Mouse (Mus musculus) splenic B cell, adult 2 months (primary cell): Measurements from ENCODE around the gene Mcm2.

ENCODE experiments used
- DNase-seq: peaks from one replicate; pipeline ENCODE4 v3.0.0-alpha.2; 2011; ENCODE audit warnings: low read depth, low spot score
- H3K27me3 ChIP-seq: 2 replicates; pipeline ENCODE4 v1.6.1; 2012; ENCODE audit warnings: mild to moderate bottlenecking, low read length, moderate library complexity, mixed read lengths; ENCODE audit not compliant: control insufficient read depth, poor library complexity, insufficient read depth, severe bottlenecking
- H3K36me3 ChIP-seq: 2 replicates; pipeline ENCODE4 v1.6.1; 2012; ENCODE audit warnings: mild to moderate bottlenecking, low read length, moderate library complexity, mixed read lengths; ENCODE audit not compliant: control insufficient read depth, poor library complexity, insufficient read depth, severe bottlenecking

Mcm2 gene

GRCm38 (mm10) chr6:88934132-88934531 lies 35.6 kb upstream of the Mcm2 start:
- no peak for DNase-seq
- Histone ChIP-seq H3K27me3 (no peaks in the 10 kb centered on the region), H3K36me3 (no peaks in the 10 kb centered on the region)

GRCm38 (mm10) chr6:88931449-88931848 lies 32.9 kb upstream of the Mcm2 start:
- Histone ChIP-seq H3K36me3 (no peaks in the 10 kb centered on the region), H3K27me3 (no peaks in the 10 kb centered on the region)
- DNase-seq, result no peak

GRCm38 (mm10) chr6:88930049-88930448 lies 31.5 kb upstream of the Mcm2 start:
- Histone ChIP-seq H3K27me3 (no peaks in the 10 kb centered on the region), H3K36me3 (no peaks in the 10 kb centered on the region)
- no peak for DNase-seq

- DNase-seq, result no peak
- Histone ChIP-seq H3K36me3 (no peaks in the 10 kb centered on the region), H3K27me3 (no peaks in the 10 kb centered on the region)
Observed at GRCm38 (mm10) chr6:88929451-88929850, 30.9 kb upstream of the Mcm2 start.

GRCm38 (mm10) chr6:88928576-88928975 lies 30.0 kb upstream of the Mcm2 start:
- no peaks in the 10 kb centered on the region for H3K36me3 ChIP-seq
- H3K27me3 ChIP-seq, result no peaks in the 10 kb centered on the region
- DNase-seq, result no peak

GRCm38 (mm10) chr6:88928026-88928425 lies 29.4 kb upstream of the Mcm2 start:
- H3K36me3 ChIP-seq, result no peaks in the 10 kb centered on the region

GRCm38 (mm10) chr6:88927595-88927994 lies 29.0 kb upstream of the Mcm2 start:
- peak; percentile 72 for DNase-seq
- Histone ChIP-seq H3K36me3 (no peaks in the 10 kb centered on the region), H3K27me3 (no peaks in the 10 kb centered on the region)

More at GRCm38 (mm10) chr6:88928026-88928425, 29.4 kb upstream of the Mcm2 start:
- H3K27me3 ChIP-seq, result no peaks in the 10 kb centered on the region
- DNase-seq, result no peak

- H3K36me3 ChIP-seq, result no peaks in the 10 kb centered on the region
- no peak for DNase-seq
- no peaks in the 10 kb centered on the region for H3K27me3 ChIP-seq
Observed at GRCm38 (mm10) chr6:88926870-88927269, 28.3 kb upstream of the Mcm2 start.

- DNase-seq, result no peak
- Histone ChIP-seq H3K36me3 (no peaks in the 10 kb centered on the region), H3K27me3 (no peaks in the 10 kb centered on the region)
Observed at GRCm38 (mm10) chr6:88925640-88926205, 27.1 kb upstream of the Mcm2 start.

GRCm38 (mm10) chr6:88924502-88925275 lies 26.1 kb upstream of the Mcm2 start:
- Histone ChIP-seq H3K36me3 (no peaks in the 10 kb centered on the region), H3K27me3 (no peaks in the 10 kb centered on the region)
- DNase-seq, result no peak

- no peaks in the 10 kb centered on the region for H3K27me3 ChIP-seq
- no peaks in the 10 kb centered on the region for H3K36me3 ChIP-seq
- DNase-seq, result no peak
Observed at GRCm38 (mm10) chr6:88918802-88919201, 20.2 kb upstream of the Mcm2 start.

GRCm38 (mm10) chr6:88916153-88916552 lies 17.6 kb upstream of the Mcm2 start:
- DNase-seq, result peak; percentile 66
- Histone ChIP-seq H3K36me3 (peaks cover under 1% of the 10 kb centered on the region; the same call in 1 of the 2 replicates), H3K27me3 (no peaks in the 10 kb centered on the region)

- Histone ChIP-seq H3K27me3 (no peaks in the 10 kb centered on the region), H3K36me3 (peaks cover 2% of the 10 kb centered on the region; the same call in 1 of the 2 replicates)
- no peak for DNase-seq
Observed at GRCm38 (mm10) chr6:88915510-88915909, 16.9 kb upstream of the Mcm2 start.

- Histone ChIP-seq H3K36me3 (peaks cover 2% of the 10 kb centered on the region; the same call in 1 of the 2 replicates), H3K27me3 (no peaks in the 10 kb centered on the region)
- no peak for DNase-seq
Observed at GRCm38 (mm10) chr6:88914799-88915198, 16.2 kb upstream of the Mcm2 start.

GRCm38 (mm10) chr6:88913440-88913839 lies 14.9 kb upstream of the Mcm2 start:
- no peak for DNase-seq
- peaks cover 2% of the 10 kb centered on the region; the same call in 1 of the 2 replicates for H3K36me3 ChIP-seq
- H3K27me3 ChIP-seq, result no peaks in the 10 kb centered on the region
